ENCODE assay signal across 8 mouse cellular contexts in genomic region chr11:45943891-45944642, GRCm38 (mm10). TPM values are rescaled to one million over a fixed set of nuclear protein-coding genes. Genes with fewer than 3 reads are reported as not detected.
A peak's percentile ranks its signal among the peaks of the same experiment; 100 is the strongest.
DNase-seq lines count a peak whose midpoint lies in the region; ATAC-seq and TF ChIP-seq lines count a peak whose summit lies in the region.

No protein-coding gene starts in this region.

- no peak for DNase-seq in frontal cortex, postnatal 10 days (ENCODE audit: low spot score in 2 of 2)
- peak; percentile 39 to 41 for DNase-seq in B cell, adult 2 months
- DNase-seq in brain, adult 2 months (ENCODE audit: low read depth, low spot score): peak; percentile 31
- DNase-seq in forebrain, embryonic 10.5 days (ENCODE audit: extremely low spot score, low spot score): peak; percentile 33
- DNase-seq in midbrain, embryonic 10.5 days (ENCODE audit: low spot score): peak; percentile 30
- DNase-seq in thymus, adult 18-20 months: peak; percentile 17 to 20

- peak overlapping the region; percentile 92 for H3K27ac ChIP-seq in forebrain, embryonic 10.5 days
- H3K27ac ChIP-seq in intestine, postnatal 0 days (ENCODE audit: low read depth, low read length): no peak overlapping the region
- peak overlapping the region; percentile 93 for H3K27ac ChIP-seq in midbrain, embryonic 10.5 days (replicated peaks)

- H3K27me3 ChIP-seq in forebrain, embryonic 10.5 days (ENCODE audit: poor library complexity, severe bottlenecking): no peaks in the 10 kb centered on the region
- H3K27me3 ChIP-seq in intestine, postnatal 0 days (replicated peaks; ENCODE audit: control insufficient read depth, insufficient read depth, low read length): no peaks in the 10 kb centered on the region
- H3K27me3 ChIP-seq in midbrain, embryonic 10.5 days (ENCODE audit: low read depth, poor library complexity, severe bottlenecking): no peaks in the 10 kb centered on the region

- peaks cover 21% of the 10 kb centered on the region for H3K4me1 ChIP-seq in forebrain, embryonic 10.5 days
- no peaks in the 10 kb centered on the region; the same call in 1 of the 2 replicates for H3K4me1 ChIP-seq in intestine, postnatal 0 days (replicated peaks; ENCODE audit: control insufficient read depth, insufficient read depth, low read length)
- peaks cover 26% of the 10 kb centered on the region for H3K4me1 ChIP-seq in midbrain, embryonic 10.5 days

- peak overlapping the region; percentile 79 for H3K9ac ChIP-seq in intestine, postnatal 0 days (ENCODE audit: low read depth, low read length)

- ATAC-seq in frontal cortex, adult (ENCODE audit: low TSS enrichment): peak; percentile 2
- ATAC-seq in intestine, postnatal 0 days: no peak; the same call in none of the 2 replicates

- H3K36me3 ChIP-seq in forebrain, embryonic 10.5 days (replicated peaks): peaks cover 26% of the 10 kb centered on the region
- no peaks in the 10 kb centered on the region for H3K36me3 ChIP-seq in intestine, postnatal 0 days (ENCODE audit: control insufficient read depth, insufficient read depth)
- H3K36me3 ChIP-seq in midbrain, embryonic 10.5 days: peaks cover 24% of the 10 kb centered on the region

- H3K4me2 ChIP-seq in intestine, postnatal 0 days (replicated peaks; ENCODE audit: low read depth): peak overlapping the region; percentile 96

- WGBS in forebrain, embryonic 10.5 days: under 1% methylated on average over 49 of the region's 49 CpGs
- WGBS in intestine, postnatal 0 days: under 1% methylated on average over 49 of the region's 49 CpGs
- WGBS in midbrain, embryonic 10.5 days: under 1% methylated on average over 49 of the region's 49 CpGs

- peak overlapping the region; percentile 67 for H3K4me3 ChIP-seq in forebrain, embryonic 10.5 days
- H3K4me3 ChIP-seq in intestine, postnatal 0 days (ENCODE audit: low read depth, low read length): peak overlapping the region; percentile 87
- peak overlapping the region; percentile 94 for H3K4me3 ChIP-seq in midbrain, embryonic 10.5 days

- no peak for TF ChIP-seq CTCF in intestine, postnatal 0 days (IDR thresholded peaks at IDR 0.05; ENCODE audit: low read depth)

- no peaks in the 10 kb centered on the region for H3K9me3 ChIP-seq in forebrain, embryonic 10.5 days
- no peaks in the 10 kb centered on the region for H3K9me3 ChIP-seq in intestine, postnatal 0 days (ENCODE audit: control insufficient read depth)
- no peaks in the 10 kb centered on the region for H3K9me3 ChIP-seq in midbrain, embryonic 10.5 days (replicated peaks)

RNA-seq across cellular contexts. Expression of gene Lsm11, which starts 0.7 kb away (rescaled TPM):
- 5.9 and 6.5 TPM in 2 replicates for polyA plus RNA-seq in forebrain, embryonic 10.5 days (2016; fragmentation: Nextera tagmentation; extraction: Ambion mirVana)
- 3.1 and 3.4 TPM in 2 replicates for polyA plus RNA-seq in intestine, postnatal 0 days (2015; fragmentation: Nextera tagmentation; extraction: Ambion mirVana)
- polyA plus RNA-seq in midbrain, embryonic 10.5 days (2016; fragmentation: Nextera tagmentation; extraction: Ambion mirVana): 7.3 and 9.1 TPM in 2 replicates

RNA-seq across cellular contexts. Expression of gene Thg1l, which starts 11.2 kb away (rescaled TPM):
- polyA plus RNA-seq in forebrain, embryonic 10.5 days (2016; fragmentation: Nextera tagmentation; extraction: Ambion mirVana): 15.9 and 19.8 TPM in 2 replicates
- 5.6 and 6.0 TPM in 2 replicates for polyA plus RNA-seq in intestine, postnatal 0 days (2015; fragmentation: Nextera tagmentation; extraction: Ambion mirVana)
- 18.2 and 18.3 TPM in 2 replicates for polyA plus RNA-seq in midbrain, embryonic 10.5 days (2016; fragmentation: Nextera tagmentation; extraction: Ambion mirVana)

RNA-seq across cellular contexts. Expression of gene Sox30, which starts 36.0 kb away (rescaled TPM):
- polyA plus RNA-seq in forebrain, embryonic 10.5 days (2016; fragmentation: Nextera tagmentation; extraction: Ambion mirVana): 0.05 TPM in 1 of 2 replicates, not detected in the other
- 0.05 and 0.16 TPM in 2 replicates for polyA plus RNA-seq in intestine, postnatal 0 days (2015; fragmentation: Nextera tagmentation; extraction: Ambion mirVana)
- polyA plus RNA-seq in midbrain, embryonic 10.5 days (2016; fragmentation: Nextera tagmentation; extraction: Ambion mirVana): 0.05 and 0.09 TPM in 2 replicates

Comparison
In these comparisons a context has a peak if more than half of its experiments do, and no peak if none do; other contexts are left out.
1. DNase-seq: peak in B cell, adult 2 months (2 of 2), brain, adult 2 months (single experiment), forebrain, embryonic 10.5 days (single experiment), midbrain, embryonic 10.5 days (single experiment) and thymus, adult 18-20 months (2 of 2); none in frontal cortex, postnatal 10 days (0 of 2).
2. Peak in every context shown above with its lines, with median percentiles within 50 percentile points of each other: H3K4me3 ChIP-seq.